Mouse (Mus musculus) testis, adult 2 months (tissue): Measurements from ENCODE around the gene Ccr9.

Experiments used
- CTCF ChIP-seq: fragments of 200-500 bp; IDR thresholded peaks from 2 replicates; pipeline ENCODE4 v1.5.1; 2012; ENCODE audit warnings: low read depth, mild to moderate bottlenecking, inconsistent platforms, low read length, moderate library complexity; ENCODE audit not compliant: control insufficient read depth, insufficient read depth, insufficient replicate concordance
- POLR2A ChIP-seq: fragments of 200-500 bp; IDR thresholded peaks from 2 replicates; pipeline ENCODE4 v1.6.1; 2012; ENCODE audit warnings: low read depth, mild to moderate bottlenecking, inconsistent platforms, low read length, moderate library complexity; ENCODE audit not compliant: control insufficient read depth

DNA sequence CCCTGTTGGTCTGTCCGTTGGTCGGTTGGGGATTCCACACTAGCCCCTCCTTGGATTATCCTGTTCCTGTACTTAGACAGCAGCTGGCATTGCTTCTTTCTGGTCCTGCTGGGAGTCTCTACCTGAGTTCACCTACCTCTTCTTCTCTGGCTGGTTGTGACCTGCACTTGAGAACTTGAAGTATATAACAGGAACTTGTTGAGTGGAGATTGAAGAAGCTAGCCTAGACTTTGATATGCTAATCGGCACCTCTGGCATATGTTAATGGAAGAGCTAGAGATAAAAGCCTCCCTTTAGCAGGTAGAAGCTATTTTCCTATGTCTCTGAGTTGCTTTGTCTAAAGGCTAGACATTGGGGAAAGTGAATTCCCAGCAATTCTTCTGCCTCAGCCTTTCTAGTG, 53.0 kb downstream of the Ccr9 start:
- TF ChIP-seq POLR2A (no peak), CTCF (no peak)
